Mouse (Mus musculus) forebrain, embryonic 11.5 days (tissue): ENCODE data around the gene Lrba. TPM values are rescaled to one million over a fixed set of nuclear protein-coding genes. Genes with fewer than 3 reads are reported as not detected.

ENCODE experiments used
- ATAC-seq: fragments of 200-750 bp; cut with Nextera tagmentation; replicated peaks from 2 replicates; pipeline ENCODE4 v1.8.0; 2017; ENCODE audit warnings: moderate TSS enrichment; ENCODE audit not compliant: low FRiP score
- DNase-seq: peaks from one replicate; pipeline ENCODE4 v3.0.0-alpha.2; 2017; ENCODE audit warnings: low spot score
- H3K27ac ChIP-seq: fragments of 300-500 bp; sonication (generic); 2 replicates; pipeline ENCODE4 v1.5.1; 2014; ENCODE audit warnings: low read depth, low read length
- H3K27me3 ChIP-seq: fragments of 300-500 bp; sonication (generic); 2 replicates; pipeline ENCODE4 v1.6.1; 2014; ENCODE audit warnings: mild to moderate bottlenecking, low read length, mixed read lengths; ENCODE audit not compliant: control insufficient read depth, insufficient read depth
- H3K36me3 ChIP-seq: fragments of 300-500 bp; sonication (generic); 2 replicates; pipeline ENCODE4 v1.6.1; 2014; ENCODE audit warnings: mild to moderate bottlenecking, low read length, moderate library complexity, mixed read lengths; ENCODE audit not compliant: control insufficient read depth, insufficient read depth
- H3K4me1 ChIP-seq: fragments of 300-500 bp; sonication (generic); replicated peaks from 2 replicates; pipeline ENCODE4 v1.6.1; 2014; ENCODE audit warnings: low read length, mixed read lengths; ENCODE audit not compliant: control insufficient read depth, insufficient read depth
- H3K4me2 ChIP-seq: fragments of 300-500 bp; sonication (generic); 2 replicates; pipeline ENCODE4 v1.6.1; 2014; ENCODE audit warnings: low read depth, mild to moderate bottlenecking, low read length, moderate library complexity, mixed read lengths; ENCODE audit not compliant: severe bottlenecking
- H3K4me3 ChIP-seq: fragments of 300-500 bp; sonication (generic); 2 replicates; pipeline ENCODE4 v1.5.1; 2014; ENCODE audit warnings: low read depth, low read length
- H3K9ac ChIP-seq: fragments of 300-500 bp; sonication (generic); 2 replicates; pipeline ENCODE4 v1.6.1; 2014; ENCODE audit warnings: low read length
- H3K9me3 ChIP-seq: fragments of 300-500 bp; sonication (generic); 2 replicates; pipeline ENCODE4 v1.6.1; 2016; ENCODE audit warnings: low read length, mixed read lengths; ENCODE audit not compliant: control insufficient read depth
- WGBS: fragments of 180-500 bp; shearing (Covaris S2); extraction: QIAGEN DNeasy Blood & Tissue Kit; methylation state at CpG from one replicate; pipeline ENCODE4 v1.1.7; 2014; 5-methylcytosine and 5-hydroxymethylcytosine counted together
- polyA plus RNA-seq: library from polyadenylated mRNA; unstranded; fragments of >200 nt; fragmentation: Nextera tagmentation; extraction: Ambion mirVana; gene quantifications from 2 replicates; pipeline ENCODE4 v1.2.1, GENCODE M21; 2014

Gene Lrba
- polyA plus RNA-seq, 1 experiment from 2014 or later = 4.3 TPM

DNA sequence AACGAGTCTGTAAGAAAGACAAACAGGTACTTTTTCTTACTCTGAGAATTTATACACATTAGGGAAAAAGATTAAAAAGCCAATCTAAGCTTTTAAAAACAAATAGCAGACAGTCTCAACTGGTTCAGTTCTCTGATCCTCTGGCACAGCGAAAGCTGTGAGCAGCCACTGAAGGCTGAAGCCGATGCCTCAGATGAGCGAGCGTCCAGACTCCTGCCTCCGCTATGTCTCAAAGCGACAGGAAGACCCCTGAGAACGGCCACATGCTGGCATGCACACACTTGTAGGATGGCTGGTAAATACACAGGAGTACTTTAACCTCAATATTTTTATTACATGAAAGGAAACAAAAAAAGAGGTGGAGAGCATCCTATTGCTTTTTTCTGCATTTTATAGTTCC is 535.4 kb downstream of the Lrba start:
- ATAC-seq = no peak
- WGBS = 49% methylated on average over 8 of the region's 8 CpGs
- no peak overlapping the region for H3K4me3 ChIP-seq
- no peaks in the 10 kb centered on the region for H3K36me3 ChIP-seq
- no peak overlapping the region for H3K9ac ChIP-seq
- DNase-seq = no peak
- H3K4me1 ChIP-seq = no peaks in the 10 kb centered on the region
- no peaks in the 10 kb centered on the region for H3K9me3 ChIP-seq
- H3K27ac ChIP-seq = no peak overlapping the region
- no peak overlapping the region for H3K4me2 ChIP-seq
- 0 out of 2 replicates have a peak, but pooled peaks cover 2% of the 10 kb centered on the region for H3K27me3 ChIP-seq

DNA sequence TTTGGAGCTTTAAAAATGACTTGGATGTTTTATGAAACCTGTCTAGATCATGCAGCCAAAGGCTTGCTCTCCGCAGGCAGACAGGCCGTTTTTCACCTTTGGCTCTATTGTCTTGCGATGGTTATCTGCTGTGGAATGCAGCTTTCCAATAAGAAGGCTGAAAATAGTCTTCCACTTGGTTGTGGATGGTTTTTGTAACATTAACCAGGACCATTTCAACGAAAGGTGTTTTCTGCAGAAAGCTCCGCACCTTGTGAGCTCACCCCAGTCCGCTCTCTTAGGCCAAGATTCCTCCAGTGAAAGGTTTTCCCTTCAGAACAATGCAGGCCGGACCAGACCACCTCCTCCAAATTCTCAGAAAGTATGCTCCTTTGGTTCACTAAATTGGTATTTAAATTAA is 536.0 kb downstream of the Lrba start:
- no peak overlapping the region for H3K27ac ChIP-seq
- H3K9me3 ChIP-seq = no peaks in the 10 kb centered on the region
- no peaks in the 10 kb centered on the region for H3K36me3 ChIP-seq
- WGBS = 49% methylated on average over 7 of the region's 7 CpGs
- 0 out of 2 replicates have a peak, but pooled peaks cover 2% of the 10 kb centered on the region for H3K27me3 ChIP-seq
- H3K4me1 ChIP-seq = no peaks in the 10 kb centered on the region
- no peak overlapping the region for H3K4me3 ChIP-seq
- no peak overlapping the region for H3K9ac ChIP-seq
- DNase-seq (no peak), ATAC-seq (no peak)
- no peak overlapping the region for H3K4me2 ChIP-seq

- H3K36me3 ChIP-seq = no peaks in the 10 kb centered on the region
- peak; percentile 72 for DNase-seq
- H3K4me2 ChIP-seq = no peak overlapping the region
- H3K27me3 ChIP-seq = 0 out of 2 replicates have a peak, but pooled peaks cover 2% of the 10 kb centered on the region
- 67% methylated on average over 9 of the region's 9 CpGs for WGBS
- 0 out of 2 replicates have a peak, but pooled peaks have one; percentile 60 for ATAC-seq
- no peak overlapping the region for H3K9ac ChIP-seq
- no peaks in the 10 kb centered on the region for H3K9me3 ChIP-seq
- H3K27ac ChIP-seq = no peak overlapping the region
- no peaks in the 10 kb centered on the region for H3K4me1 ChIP-seq
- H3K4me3 ChIP-seq = no peak overlapping the region
Observed at GRCm38 (mm10) chr3:86761095-86762035, 536.9 kb downstream of the Lrba start.

DNA sequence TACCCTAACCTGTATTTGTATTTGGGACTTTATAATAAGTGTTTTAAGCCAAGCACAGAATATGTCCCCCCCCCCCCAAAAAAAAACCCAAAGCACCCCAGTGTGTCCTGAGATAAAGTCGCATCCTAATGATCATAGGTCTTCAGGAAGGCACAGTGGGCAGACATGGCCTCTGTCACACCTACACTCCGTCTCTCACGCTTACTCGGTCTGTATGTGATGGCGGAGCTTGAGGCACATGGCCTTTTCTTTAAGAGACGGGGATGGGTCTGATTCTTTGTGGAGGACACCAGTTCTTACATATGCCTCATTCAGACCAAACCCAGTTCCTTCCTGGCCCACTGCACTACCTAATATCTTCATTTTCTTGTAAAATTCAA is 537.5 kb downstream of the Lrba start:
- H3K27ac ChIP-seq = no peak overlapping the region
- WGBS = 89% methylated on average over 6 of the region's 6 CpGs
- ATAC-seq = no peak

DNA sequence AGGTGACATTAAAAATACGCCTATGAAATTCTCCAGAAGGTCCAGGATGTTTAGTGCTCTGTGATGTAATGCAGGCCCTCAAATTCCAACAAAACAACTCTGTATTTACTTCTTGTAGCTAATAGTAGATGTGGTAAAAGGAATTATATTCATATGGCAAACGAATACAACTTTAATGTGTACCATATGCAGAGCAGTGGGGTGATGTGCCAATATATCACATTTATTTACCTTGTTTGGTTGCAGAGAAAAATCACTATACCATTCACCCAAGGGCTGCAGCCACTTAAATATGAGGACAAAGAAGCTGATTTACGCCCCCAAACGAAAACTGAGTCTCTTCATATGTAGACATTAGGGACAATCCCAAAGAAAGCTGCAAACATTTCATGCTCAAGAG is 538.0 kb downstream of the Lrba start:
- Histone ChIP-seq H3K4me2 (no peak overlapping the region), H3K36me3 (no peaks in the 10 kb centered on the region), H3K27ac (no peak overlapping the region), H3K4me3 (no peak overlapping the region), H3K9me3 (no peaks in the 10 kb centered on the region), H3K27me3 (0 out of 2 replicates have a peak, but pooled peaks cover 2% of the 10 kb centered on the region), H3K4me1 (no peaks in the 10 kb centered on the region), H3K9ac (no peak overlapping the region)
- ATAC-seq (no peak), DNase-seq (no peak)
- 90% methylated on average over 4 of the region's 4 CpGs for WGBS

More for the DNA sequence above, 537.5 kb downstream of the Lrba start:
- Histone ChIP-seq H3K9ac (no peak overlapping the region), H3K36me3 (no peaks in the 10 kb centered on the region), H3K4me2 (no peak overlapping the region), H3K4me1 (no peaks in the 10 kb centered on the region), H3K4me3 (no peak overlapping the region), H3K27me3 (0 out of 2 replicates have a peak, but pooled peaks cover 2% of the 10 kb centered on the region), H3K9me3 (no peaks in the 10 kb centered on the region)
- DNase-seq = no peak

GRCm38 (mm10) chr3:86768553-86768952 is 544.1 kb downstream of the Lrba start:
- ATAC-seq = no peak

DNA sequence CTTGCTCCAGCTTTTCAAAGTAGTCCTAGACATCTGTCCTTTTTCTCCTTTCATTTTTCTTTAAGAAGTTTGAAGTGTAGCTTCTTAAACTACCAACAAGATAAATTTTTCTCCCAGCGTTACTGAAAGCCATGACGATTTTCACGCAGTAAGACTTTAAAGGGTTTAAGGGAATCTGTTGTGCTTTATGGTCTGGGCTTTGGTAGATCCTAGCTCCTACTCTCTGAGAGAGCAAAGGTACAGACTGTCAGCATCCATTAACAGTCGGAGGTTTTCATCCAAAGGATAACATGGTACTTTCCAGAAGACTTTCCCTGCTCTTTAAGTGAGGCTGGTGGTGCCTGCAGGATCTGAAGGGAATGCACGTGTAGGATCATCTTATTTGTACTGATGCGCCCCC is 544.5 kb downstream of the Lrba start:
- DNase-seq = no peak
- ATAC-seq = no peak
- Histone ChIP-seq H3K4me2 (no peak overlapping the region), H3K27me3 (no peaks in the 10 kb centered on the region), H3K36me3 (no peaks in the 10 kb centered on the region), H3K4me3 (no peak overlapping the region), H3K4me1 (no peaks in the 10 kb centered on the region), H3K27ac (no peak overlapping the region), H3K9me3 (no peaks in the 10 kb centered on the region), H3K9ac (no peak overlapping the region)
- WGBS = 56% methylated on average over 6 of the region's 6 CpGs

More at GRCm38 (mm10) chr3:86768553-86768952, 544.1 kb downstream of the Lrba start:
- Histone ChIP-seq H3K4me1 (no peaks in the 10 kb centered on the region), H3K4me3 (no peak overlapping the region), H3K27me3 (no peaks in the 10 kb centered on the region), H3K9ac (no peak overlapping the region), H3K27ac (no peak overlapping the region), H3K9me3 (no peaks in the 10 kb centered on the region), H3K4me2 (no peak overlapping the region), H3K36me3 (no peaks in the 10 kb centered on the region)
- no peak for DNase-seq
- 17% methylated on average over 8 of the region's 8 CpGs for WGBS

GRCm38 (mm10) chr3:86774566-86775443 is 550.3 kb downstream of the Lrba start:
- H3K9me3 ChIP-seq = no peaks in the 10 kb centered on the region
- H3K9ac ChIP-seq = no peak overlapping the region
- DNase-seq = no peak
- H3K36me3 ChIP-seq = no peaks in the 10 kb centered on the region
- no peak overlapping the region for H3K27ac ChIP-seq
- no peaks in the 10 kb centered on the region for H3K27me3 ChIP-seq
- ATAC-seq = no peak
- H3K4me1 ChIP-seq = 0 out of 2 replicates have a peak, but pooled peaks cover 2% of the 10 kb centered on the region
- H3K4me3 ChIP-seq = no peak overlapping the region
- H3K4me2 ChIP-seq = no peak overlapping the region
- WGBS = 78% methylated on average over 14 of the region's 14 CpGs
